Mouse (Mus musculus): Measurements from ENCODE around the gene Hist2h2be. TPM values are rescaled to one million over a fixed set of nuclear protein-coding genes. Genes with fewer than 3 reads are reported as not detected.

Hist2h2be gene
- polyA plus RNA-seq, 1 experiment, result 1.3 TPM

DNA sequence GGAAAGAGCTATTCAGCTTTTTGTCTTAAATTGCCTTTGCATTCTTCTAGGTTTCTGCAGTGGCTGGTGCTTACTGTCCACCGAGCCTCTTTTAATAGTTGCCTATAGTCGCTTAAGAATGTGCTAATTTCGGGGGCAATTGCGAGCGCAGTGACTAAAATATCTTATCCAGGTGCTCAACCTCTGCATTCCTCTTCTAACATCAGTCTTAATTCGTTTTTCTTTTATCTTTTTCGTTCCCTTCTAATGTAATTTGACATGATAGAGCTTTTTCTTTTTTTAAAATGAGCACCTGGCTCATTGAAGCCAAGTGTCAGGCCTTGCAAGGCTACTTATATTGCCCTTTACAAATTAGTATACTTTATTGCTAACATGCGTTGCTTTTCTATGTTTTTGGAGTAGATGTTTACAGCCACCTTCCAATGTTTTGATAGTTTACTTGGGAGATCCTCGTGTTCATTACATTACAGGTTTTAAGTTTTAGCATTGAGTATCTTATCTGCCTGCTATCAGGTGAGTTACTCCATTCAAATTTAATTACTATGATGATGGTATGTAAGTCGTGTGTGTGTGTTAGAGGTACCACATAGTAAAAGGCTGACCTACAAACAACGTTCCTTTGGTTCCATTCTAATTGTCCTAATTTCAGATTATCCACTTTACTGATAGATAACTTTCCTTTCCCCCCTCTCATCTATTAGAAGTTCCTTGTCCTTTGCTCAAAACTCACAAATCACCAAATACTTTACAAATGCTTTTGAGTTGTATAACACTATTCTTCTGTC, 26.6 kb downstream of the Hist2h2be start:
- Histone ChIP-seq H3K9me3 (replicated peaks; ENCODE audit: control insufficient read depth, insufficient read depth, low read length, poor library complexity, severe bottlenecking) (no peaks in the 10 kb centered on the region), H3K27ac (ENCODE audit: insufficient read depth, low read length) (peak overlapping the region; percentile 88), H3K4me1 (ENCODE audit: control insufficient read depth, insufficient read depth, low read length) (no peaks in the 10 kb centered on the region), H3K27me3 (ENCODE audit: control insufficient read depth, insufficient read depth, low read length, poor library complexity, severe bottlenecking) (no peaks in the 10 kb centered on the region), H3K36me3 (ENCODE audit: control insufficient read depth, insufficient read depth, low read length, poor library complexity, severe bottlenecking) (peaks cover 7% of the 10 kb centered on the region; the same call in 1 of the 2 replicates), H3K9ac (ENCODE audit: low read depth, poor library complexity, severe bottlenecking) (peak overlapping the region; percentile 99), H3K4me3 (ENCODE audit: low read depth, low read length) (peak overlapping the region; percentile 87)
- TF ChIP-seq CTCF (IDR thresholded peaks at IDR 0.05; ENCODE audit: low read depth, low read length) (no peak), POLR2A (IDR thresholded peaks at IDR 0.05; ENCODE audit: insufficient read depth, low read length) (peak; percentile 25)

DNA sequence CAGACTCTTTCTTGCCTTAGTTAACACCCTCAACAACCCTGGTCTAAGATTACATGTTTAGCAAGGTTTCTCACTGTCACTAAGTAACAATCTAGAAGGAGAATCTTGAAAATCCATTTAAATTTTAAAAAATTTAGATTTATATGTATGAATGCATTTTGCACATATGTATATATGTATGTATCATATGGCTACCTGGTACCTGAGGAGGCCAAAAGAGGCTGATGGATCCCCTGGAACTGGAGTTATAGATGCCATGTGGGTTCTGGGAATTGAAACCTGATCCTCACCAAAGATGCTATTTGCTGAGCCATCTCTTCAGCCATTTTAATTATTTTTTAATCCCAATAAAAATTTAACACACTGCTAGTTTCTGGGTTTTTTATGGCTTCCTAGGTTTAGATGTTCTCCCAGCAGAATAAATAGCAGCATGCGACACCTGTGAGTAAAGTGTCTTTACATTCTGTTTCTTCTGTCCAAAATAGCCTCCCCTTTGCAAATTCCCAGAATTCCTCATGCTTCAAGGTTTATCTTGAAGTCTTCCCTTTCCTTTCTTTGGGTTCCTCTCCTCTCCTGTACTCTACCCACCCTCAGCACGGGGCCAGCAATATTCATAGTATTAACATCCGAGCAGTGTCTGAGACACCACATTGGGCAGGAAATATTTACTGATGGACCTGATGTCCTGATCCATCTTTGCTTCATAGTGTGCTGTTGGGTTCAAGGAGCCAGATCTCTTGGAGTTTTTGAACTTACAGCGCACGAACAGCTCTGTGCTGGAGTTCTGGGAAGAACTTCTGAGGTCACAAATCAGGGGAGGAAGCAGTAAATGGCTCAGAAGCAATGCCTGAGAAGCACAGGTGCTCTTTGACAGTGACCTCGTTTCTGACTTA, 27.5 kb downstream of the Hist2h2be start:
- TF ChIP-seq CTCF (IDR thresholded peaks at IDR 0.05; ENCODE audit: low read depth, low read length) (no peak), POLR2A (IDR thresholded peaks at IDR 0.05; ENCODE audit: insufficient read depth, low read length) (no peak), EP300 (IDR thresholded peaks at IDR 0.05; ENCODE audit: insufficient read depth, low read depth, low read length) (no peak)
- H3K4me1 ChIP-seq (ENCODE audit: control insufficient read depth, insufficient read depth, low read length), result no peaks in the 10 kb centered on the region
- H3K27me3 ChIP-seq (ENCODE audit: control insufficient read depth, insufficient read depth, low read length, poor library complexity, severe bottlenecking), result no peaks in the 10 kb centered on the region
- H3K9ac ChIP-seq (ENCODE audit: low read depth, poor library complexity, severe bottlenecking), result peak overlapping the region; percentile 99
- H3K36me3 ChIP-seq (ENCODE audit: control insufficient read depth, insufficient read depth, low read length, poor library complexity, severe bottlenecking), result peaks cover 7% of the 10 kb centered on the region; the same call in 1 of the 2 replicates
- H3K27ac ChIP-seq (ENCODE audit: insufficient read depth, low read length), result peak overlapping the region; percentile 69
- H3K4me3 ChIP-seq (ENCODE audit: low read depth, low read length), result peak overlapping the region; percentile 54
- no peaks in the 10 kb centered on the region for H3K9me3 ChIP-seq (replicated peaks; ENCODE audit: control insufficient read depth, insufficient read depth, low read length, poor library complexity, severe bottlenecking)

DNA sequence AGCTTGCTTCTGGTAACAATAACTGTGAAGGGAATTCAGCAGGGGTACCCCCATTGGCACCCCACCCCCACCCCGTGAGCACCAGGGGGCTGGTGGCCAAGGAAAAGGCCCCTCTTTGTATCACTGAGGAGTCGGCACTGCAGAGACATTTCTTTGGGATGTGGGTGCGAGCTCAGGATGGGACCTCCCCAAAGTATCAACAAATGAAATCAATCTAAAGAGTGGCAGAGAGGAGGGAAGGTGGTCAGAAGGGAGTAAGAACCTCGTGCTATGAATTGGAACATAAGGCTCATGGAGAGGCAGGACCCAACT, 28.1 kb downstream of the Hist2h2be start:
- Histone ChIP-seq H3K27ac (ENCODE audit: insufficient read depth, low read length) (no peak overlapping the region), H3K9me3 (replicated peaks; ENCODE audit: control insufficient read depth, insufficient read depth, low read length, poor library complexity, severe bottlenecking) (no peaks in the 10 kb centered on the region), H3K36me3 (ENCODE audit: control insufficient read depth, insufficient read depth, low read length, poor library complexity, severe bottlenecking) (peaks cover 7% of the 10 kb centered on the region; the same call in 1 of the 2 replicates), H3K9ac (ENCODE audit: low read depth, poor library complexity, severe bottlenecking) (peak overlapping the region; percentile 99; the same call in 1 of the 2 replicates), H3K27me3 (ENCODE audit: control insufficient read depth, insufficient read depth, low read length, poor library complexity, severe bottlenecking) (no peaks in the 10 kb centered on the region), H3K4me3 (ENCODE audit: low read depth, low read length) (no peak overlapping the region), H3K4me1 (ENCODE audit: control insufficient read depth, insufficient read depth, low read length) (no peaks in the 10 kb centered on the region)
- no peak for TF ChIP-seq CTCF (IDR thresholded peaks at IDR 0.05; ENCODE audit: low read depth, low read length)
- TF ChIP-seq POLR2A (IDR thresholded peaks at IDR 0.05; ENCODE audit: insufficient read depth, low read length), result no peak
- no peak for TF ChIP-seq EP300 (IDR thresholded peaks at IDR 0.05; ENCODE audit: insufficient read depth, low read depth, low read length)

DNA sequence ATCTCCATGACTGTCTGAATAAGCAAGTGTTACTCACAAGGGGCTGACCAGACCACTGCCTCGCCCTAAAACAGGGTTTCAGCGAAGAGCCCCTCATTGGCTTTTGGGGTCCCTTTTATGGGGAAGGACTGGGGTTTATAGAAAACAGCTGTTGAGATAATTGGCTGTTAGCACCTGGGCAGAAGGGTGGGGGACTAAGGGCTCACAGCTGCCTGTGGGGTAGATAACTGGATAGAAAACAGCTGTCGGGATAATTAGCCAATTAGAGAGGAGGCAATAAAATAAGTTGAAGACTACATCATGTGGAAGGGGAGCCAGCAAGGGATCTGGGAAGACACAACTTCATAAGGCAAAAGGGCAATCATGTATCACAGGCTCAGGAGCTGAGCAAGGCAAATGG, 30.0 kb downstream of the Hist2h2be start:
- no peak overlapping the region for H3K9ac ChIP-seq (ENCODE audit: low read depth, poor library complexity, severe bottlenecking)
- H3K9me3 ChIP-seq (replicated peaks; ENCODE audit: control insufficient read depth, insufficient read depth, low read length, poor library complexity, severe bottlenecking), result no peaks in the 10 kb centered on the region
- H3K27me3 ChIP-seq (ENCODE audit: control insufficient read depth, insufficient read depth, low read length, poor library complexity, severe bottlenecking), result no peaks in the 10 kb centered on the region
- peaks cover 7% of the 10 kb centered on the region; the same call in 1 of the 2 replicates for H3K36me3 ChIP-seq (ENCODE audit: control insufficient read depth, insufficient read depth, low read length, poor library complexity, severe bottlenecking)
- H3K4me1 ChIP-seq (ENCODE audit: control insufficient read depth, insufficient read depth, low read length), result no peaks in the 10 kb centered on the region
- H3K4me3 ChIP-seq (ENCODE audit: low read depth, low read length), result no peak overlapping the region
- H3K27ac ChIP-seq (ENCODE audit: insufficient read depth, low read length), result no peak overlapping the region
- no peak for TF ChIP-seq EP300 (IDR thresholded peaks at IDR 0.05; ENCODE audit: insufficient read depth, low read depth, low read length)
- TF ChIP-seq CTCF (IDR thresholded peaks at IDR 0.05; ENCODE audit: low read depth, low read length), result no peak
- no peak for TF ChIP-seq POLR2A (IDR thresholded peaks at IDR 0.05; ENCODE audit: insufficient read depth, low read length)

DNA sequence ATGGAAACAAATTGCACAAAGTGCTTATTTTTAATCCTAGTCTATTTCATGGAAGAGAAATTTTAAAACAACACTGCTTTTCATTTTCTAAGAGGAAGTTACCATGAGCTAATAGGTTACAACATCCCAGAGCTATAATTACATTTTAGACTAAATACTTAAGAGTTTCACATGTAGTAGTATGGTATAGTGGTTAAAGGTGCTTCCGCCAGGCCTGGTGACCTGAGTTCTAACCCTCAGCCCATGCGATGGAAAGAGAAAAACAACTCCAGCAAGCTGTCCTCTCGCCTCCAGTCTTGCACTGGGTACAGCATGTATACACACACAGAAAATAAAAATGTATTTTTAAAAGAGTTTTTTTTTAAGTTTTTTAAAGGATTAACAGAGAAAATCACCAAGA, 30.9 kb downstream of the Hist2h2be start:
- no peak overlapping the region for H3K9ac ChIP-seq (ENCODE audit: low read depth, poor library complexity, severe bottlenecking)
- no peaks in the 10 kb centered on the region for H3K27me3 ChIP-seq (ENCODE audit: control insufficient read depth, insufficient read depth, low read length, poor library complexity, severe bottlenecking)
- no peak overlapping the region for H3K27ac ChIP-seq (ENCODE audit: insufficient read depth, low read length)
- no peaks in the 10 kb centered on the region for H3K9me3 ChIP-seq (replicated peaks; ENCODE audit: control insufficient read depth, insufficient read depth, low read length, poor library complexity, severe bottlenecking)
- TF ChIP-seq EP300 (IDR thresholded peaks at IDR 0.05; ENCODE audit: insufficient read depth, low read depth, low read length) (no peak), CTCF (IDR thresholded peaks at IDR 0.05; ENCODE audit: low read depth, low read length) (no peak)
- no peaks in the 10 kb centered on the region for H3K4me1 ChIP-seq (ENCODE audit: control insufficient read depth, insufficient read depth, low read length)
- H3K36me3 ChIP-seq (ENCODE audit: control insufficient read depth, insufficient read depth, low read length, poor library complexity, severe bottlenecking), result peaks cover 7% of the 10 kb centered on the region; the same call in 1 of the 2 replicates
- H3K4me3 ChIP-seq (ENCODE audit: low read depth, low read length), result no peak overlapping the region

All from ES-Bruce4 (cell line).